Mouse (Mus musculus): ENCODE results near the gene Myo7a. TPM values are rescaled to one million over a fixed set of nuclear protein-coding genes. Genes with fewer than 3 reads are reported as not detected.
A peak's percentile ranks its signal among the peaks of the same experiment; 100 is the strongest.

Myo7a gene
- polyA plus RNA-seq, 1 experiment: 51.7 TPM

DNA sequence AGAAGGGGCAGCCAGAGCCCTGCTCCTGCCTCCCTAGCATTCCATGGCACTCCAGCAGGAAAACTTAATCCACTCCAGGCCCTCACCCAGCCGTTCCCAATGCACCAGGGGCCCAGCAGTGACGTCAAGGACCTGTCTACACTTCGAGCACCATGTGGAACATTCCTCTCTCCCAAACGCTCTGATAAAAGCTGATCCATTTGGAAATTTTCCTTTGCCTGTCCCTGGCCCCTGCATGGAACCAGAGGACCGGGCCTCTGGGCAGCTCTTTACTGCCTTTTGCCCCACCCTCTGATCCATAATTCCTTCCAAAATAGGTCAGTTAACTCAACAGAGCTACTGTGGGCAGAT is 15.4 kb downstream of the Myo7a start:
- H3K27me3 ChIP-seq (ENCODE audit: control insufficient read depth, insufficient read depth, low read length): no peaks in the 10 kb centered on the region
- H3K36me3 ChIP-seq (ENCODE audit: control insufficient read depth, insufficient read depth, low read length): peaks cover 2% of the 10 kb centered on the region
- TF ChIP-seq POLR2A (IDR thresholded peaks at IDR 0.05; ENCODE audit: low read depth, low read length) (no peak), CTCF (IDR thresholded peaks at IDR 0.05; ENCODE audit: extremely low read depth, insufficient read length, insufficient replicate concordance, low read depth, low read length) (no peak)
- WGBS: 43% methylated on average over 5 of the region's 5 CpGs
- H3K4me3 ChIP-seq (ENCODE audit: low read depth, low read length): no peak overlapping the region
- peaks cover 48% of the 10 kb centered on the region for H3K4me1 ChIP-seq (ENCODE audit: control insufficient read depth, insufficient read depth, insufficient read length, low read length)
- peak overlapping the region; percentile 99 for H3K27ac ChIP-seq (ENCODE audit: insufficient read depth, low read depth, low read length)

GRCm38 (mm10) chr7:98103002-98103941 is 16.1 kb downstream of the Myo7a start:
- WGBS: 7% methylated on average over 25 of the region's 26 CpGs
- Histone ChIP-seq H3K27ac (ENCODE audit: insufficient read depth, low read depth, low read length) (peak overlapping the region; percentile 99), H3K4me1 (ENCODE audit: control insufficient read depth, insufficient read depth, insufficient read length, low read length) (peaks cover 44% of the 10 kb centered on the region), H3K4me3 (ENCODE audit: low read depth, low read length) (peak overlapping the region; percentile 56), H3K36me3 (ENCODE audit: control insufficient read depth, insufficient read depth, low read length) (peaks cover 4% of the 10 kb centered on the region), H3K27me3 (ENCODE audit: control insufficient read depth, insufficient read depth, low read length) (no peaks in the 10 kb centered on the region)
- TF ChIP-seq CTCF (IDR thresholded peaks at IDR 0.05; ENCODE audit: extremely low read depth, insufficient read length, insufficient replicate concordance, low read depth, low read length) (peak; percentile 61; the same call in 1 of the 2 replicates), POLR2A (IDR thresholded peaks at IDR 0.05; ENCODE audit: low read depth, low read length) (no peak)

- 95% methylated on average over 11 of the region's 11 CpGs for WGBS
- no peak for TF ChIP-seq POLR2A (IDR thresholded peaks at IDR 0.05; ENCODE audit: low read depth, low read length)
- TF ChIP-seq CTCF (IDR thresholded peaks at IDR 0.05; ENCODE audit: extremely low read depth, insufficient read length, insufficient replicate concordance, low read depth, low read length): no peak
- H3K27ac ChIP-seq (ENCODE audit: insufficient read depth, low read depth, low read length): peak overlapping the region; percentile 69; the same call in 1 of the 2 replicates
- no peaks in the 10 kb centered on the region for H3K27me3 ChIP-seq (ENCODE audit: control insufficient read depth, insufficient read depth, low read length)
- H3K36me3 ChIP-seq (ENCODE audit: control insufficient read depth, insufficient read depth, low read length): peaks cover 9% of the 10 kb centered on the region
- H3K4me3 ChIP-seq (ENCODE audit: low read depth, low read length): no peak overlapping the region
- H3K4me1 ChIP-seq (ENCODE audit: control insufficient read depth, insufficient read depth, insufficient read length, low read length): peaks cover 38% of the 10 kb centered on the region
Measured at GRCm38 (mm10) chr7:98102488-98102887, 16.8 kb downstream of the Myo7a start.

- Histone ChIP-seq H3K4me1 (ENCODE audit: control insufficient read depth, insufficient read depth, insufficient read length, low read length) (no peaks in the 10 kb centered on the region), H3K27ac (ENCODE audit: insufficient read depth, low read depth, low read length) (no peak overlapping the region), H3K27me3 (ENCODE audit: control insufficient read depth, insufficient read depth, low read length) (no peaks in the 10 kb centered on the region), H3K36me3 (ENCODE audit: control insufficient read depth, insufficient read depth, low read length) (peaks cover 32% of the 10 kb centered on the region), H3K4me3 (ENCODE audit: low read depth, low read length) (no peak overlapping the region)
- 90% methylated on average over 8 of the region's 8 CpGs for WGBS
- TF ChIP-seq POLR2A (IDR thresholded peaks at IDR 0.05; ENCODE audit: low read depth, low read length) (no peak), CTCF (IDR thresholded peaks at IDR 0.05; ENCODE audit: extremely low read depth, insufficient read length, insufficient replicate concordance, low read depth, low read length) (no peak)
Measured at GRCm38 (mm10) chr7:98097557-98097956, 21.8 kb downstream of the Myo7a start.

DNA sequence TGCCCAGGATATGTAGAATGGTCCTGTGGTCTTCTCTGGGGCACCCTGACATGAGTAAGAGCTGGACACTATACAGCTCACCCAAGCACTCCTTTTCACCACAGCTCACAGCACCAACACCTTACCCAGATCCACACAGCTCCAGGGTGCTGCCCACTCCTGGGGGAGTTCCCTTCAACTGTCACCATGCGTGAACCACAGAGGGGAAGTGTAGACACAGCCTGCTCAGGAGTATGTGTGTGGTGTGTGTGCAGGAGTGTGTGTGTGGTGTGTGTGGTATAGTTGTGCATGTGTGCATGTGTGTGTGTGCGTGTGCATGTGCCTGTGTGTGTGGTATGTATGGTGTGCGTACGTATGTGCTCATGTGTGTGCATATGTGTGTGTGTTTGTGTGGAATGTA is 23.5 kb downstream of the Myo7a start:
- H3K27ac ChIP-seq (ENCODE audit: insufficient read depth, low read depth, low read length): no peak overlapping the region
- peaks cover 43% of the 10 kb centered on the region for H3K36me3 ChIP-seq (ENCODE audit: control insufficient read depth, insufficient read depth, low read length)
- H3K27me3 ChIP-seq (ENCODE audit: control insufficient read depth, insufficient read depth, low read length): no peaks in the 10 kb centered on the region
- H3K4me3 ChIP-seq (ENCODE audit: low read depth, low read length): no peak overlapping the region
- H3K4me1 ChIP-seq (ENCODE audit: control insufficient read depth, insufficient read depth, insufficient read length, low read length): no peaks in the 10 kb centered on the region
- 96% methylated on average over 4 of the region's 4 CpGs for WGBS
- no peak for TF ChIP-seq CTCF (IDR thresholded peaks at IDR 0.05; ENCODE audit: extremely low read depth, insufficient read length, insufficient replicate concordance, low read depth, low read length)
- TF ChIP-seq POLR2A (IDR thresholded peaks at IDR 0.05; ENCODE audit: low read depth, low read length): no peak

GRCm38 (mm10) chr7:98086346-98086745 is 33.0 kb downstream of the Myo7a start:
- no peaks in the 10 kb centered on the region for H3K4me1 ChIP-seq (ENCODE audit: control insufficient read depth, insufficient read depth, insufficient read length, low read length)
- peaks cover 23% of the 10 kb centered on the region for H3K36me3 ChIP-seq (ENCODE audit: control insufficient read depth, insufficient read depth, low read length)
- no peak overlapping the region for H3K4me3 ChIP-seq (ENCODE audit: low read depth, low read length)
- TF ChIP-seq CTCF (IDR thresholded peaks at IDR 0.05; ENCODE audit: extremely low read depth, insufficient read length, insufficient replicate concordance, low read depth, low read length) (no peak), POLR2A (IDR thresholded peaks at IDR 0.05; ENCODE audit: low read depth, low read length) (no peak)
- WGBS: 47% methylated on average over 2 of the region's 2 CpGs
- H3K27me3 ChIP-seq (ENCODE audit: control insufficient read depth, insufficient read depth, low read length): no peaks in the 10 kb centered on the region
- no peak overlapping the region for H3K27ac ChIP-seq (ENCODE audit: insufficient read depth, low read depth, low read length)

DNA sequence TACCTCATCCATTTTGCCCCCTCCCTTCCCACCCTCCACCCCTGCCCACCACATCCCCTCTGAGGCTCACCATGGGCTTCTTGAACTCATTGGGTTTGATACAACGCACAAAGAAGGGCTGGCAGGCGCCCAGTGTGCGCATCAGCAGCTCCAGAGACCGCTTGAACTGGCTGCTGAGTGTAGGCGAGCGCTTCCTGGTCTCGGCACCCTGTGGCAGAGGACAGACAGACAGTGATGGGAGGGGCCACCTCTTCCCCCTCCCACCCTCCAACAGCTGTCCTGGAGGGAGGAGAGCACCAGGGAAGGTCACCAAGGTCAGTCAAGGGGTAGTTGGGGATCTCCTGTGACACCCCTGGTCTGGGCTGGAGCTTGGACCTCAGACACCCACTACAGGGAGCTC is 34.0 kb downstream of the Myo7a start:
- H3K27me3 ChIP-seq (ENCODE audit: control insufficient read depth, insufficient read depth, low read length): no peaks in the 10 kb centered on the region
- peak overlapping the region; percentile 31 for H3K4me3 ChIP-seq (ENCODE audit: low read depth, low read length)
- no peak for TF ChIP-seq POLR2A (IDR thresholded peaks at IDR 0.05; ENCODE audit: low read depth, low read length)
- no peaks in the 10 kb centered on the region for H3K4me1 ChIP-seq (ENCODE audit: control insufficient read depth, insufficient read depth, insufficient read length, low read length)
- H3K27ac ChIP-seq (ENCODE audit: insufficient read depth, low read depth, low read length): no peak overlapping the region
- 77% methylated on average over 7 of the region's 7 CpGs for WGBS
- H3K36me3 ChIP-seq (ENCODE audit: control insufficient read depth, insufficient read depth, low read length): peaks cover 21% of the 10 kb centered on the region
